Mouse (Mus musculus): Measurements from ENCODE around the gene Tbcc.

Tbcc gene

GRCm38 (mm10) chr17:46910186-46910585, 19.7 kb downstream of the Tbcc start, which contains the start of gene Prph2:
Gene Prph2 (plus strand): TSS chr17:46910459.
- DNase-seq = no peak

GRCm38 (mm10) chr17:46912331-46912730, 21.8 kb downstream of the Tbcc start:
- no peak for DNase-seq

GRCm38 (mm10) chr17:46915129-46915528, 24.6 kb downstream of the Tbcc start:
- DNase-seq = no peak

GRCm38 (mm10) chr17:46918951-46919350, 28.5 kb downstream of the Tbcc start:
- DNase-seq = no peak

GRCm38 (mm10) chr17:46920855-46921254, 30.4 kb downstream of the Tbcc start:
- no peak for DNase-seq

- no peak for DNase-seq
These were observed 35.7 kb downstream of the Tbcc start for GRCm38 (mm10) chr17:46926192-46926591.

- DNase-seq = no peak
These were observed 36.5 kb downstream of the Tbcc start for GRCm38 (mm10) chr17:46926941-46927340.

GRCm38 (mm10) chr17:46927781-46928180, 37.3 kb downstream of the Tbcc start:
- DNase-seq = no peak

- no peak for DNase-seq
These were observed 38.8 kb downstream of the Tbcc start for GRCm38 (mm10) chr17:46929277-46929676.

GRCm38 (mm10) chr17:46929897-46930296, 39.4 kb downstream of the Tbcc start:
- no peak for DNase-seq

- no peak for DNase-seq
These were observed 42.5 kb downstream of the Tbcc start for GRCm38 (mm10) chr17:46932961-46933360.

- peak; percentile 55 to 62 for DNase-seq
These were observed 43.3 kb downstream of the Tbcc start for GRCm38 (mm10) chr17:46933557-46934348.

GRCm38 (mm10) chr17:46940461-46940860, 50.0 kb downstream of the Tbcc start:
- no peak for DNase-seq

Measured in thymus, postnatal 36 days (tissue).